In genomic region chr15:61395296-61395826, GRCm38 (mm10) we compare ENCODE assay signal across 8 mouse cellular contexts.
DNase-seq lines count a peak whose midpoint lies in the region; ATAC-seq and TF ChIP-seq lines count a peak whose summit lies in the region.

No protein-coding gene starts in this region.

- 4% methylated on average over 8 of the region's 8 CpGs for WGBS in forebrain, postnatal 0 days
- WGBS in hindbrain, embryonic 16.5 days: 8% methylated on average over 8 of the region's 8 CpGs
- WGBS in liver, embryonic 11.5 days: 32% methylated on average over 8 of the region's 8 CpGs
- WGBS in neural tube, embryonic 15.5 days: 18% methylated on average over 8 of the region's 8 CpGs

- no peak overlapping the region for H3K9ac ChIP-seq in forebrain, postnatal 0 days
- H3K9ac ChIP-seq in hindbrain, embryonic 16.5 days (ENCODE audit: low read depth, low read length): no peak overlapping the region
- no peak overlapping the region for H3K9ac ChIP-seq in liver, embryonic 11.5 days (ENCODE audit: low read depth, low read length)
- H3K9ac ChIP-seq in neural tube, embryonic 15.5 days (replicated peaks): no peak overlapping the region

- no peaks in the 10 kb centered on the region for H3K4me1 ChIP-seq in forebrain, postnatal 0 days (ENCODE audit: insufficient read depth)
- H3K4me1 ChIP-seq in hindbrain, embryonic 16.5 days (ENCODE audit: control insufficient read depth, insufficient read depth, low read depth, low read length): no peaks in the 10 kb centered on the region; the same call in 1 of the 2 replicates
- H3K4me1 ChIP-seq in liver, embryonic 11.5 days (replicated peaks; ENCODE audit: control insufficient read depth, insufficient read depth, low read length): no peaks in the 10 kb centered on the region
- no peaks in the 10 kb centered on the region for H3K4me1 ChIP-seq in neural tube, embryonic 15.5 days

- no peak overlapping the region for H3K4me3 ChIP-seq in forebrain, postnatal 0 days (ENCODE audit: low read depth, low read length)
- H3K4me3 ChIP-seq in hindbrain, embryonic 16.5 days (ENCODE audit: low read length): no peak overlapping the region
- no peak overlapping the region for H3K4me3 ChIP-seq in liver, embryonic 11.5 days (ENCODE audit: low read depth, low read length)
- no peak overlapping the region for H3K4me3 ChIP-seq in neural tube, embryonic 15.5 days (replicated peaks)

- DNase-seq in right cerebral cortex, adult 18-20 months: peak; percentile 6
- DNase-seq in right cerebral cortex, postnatal 14 days: no peak
- peak; percentile 34 for DNase-seq in forebrain, postnatal 0 days
- DNase-seq in liver, embryonic 11.5 days (ENCODE audit: low spot score): no peak
- no peak for DNase-seq in cerebellum, adult 11 months

- H3K27me3 ChIP-seq in forebrain, postnatal 0 days (ENCODE audit: insufficient read depth, low read length): no peaks in the 10 kb centered on the region
- no peaks in the 10 kb centered on the region for H3K27me3 ChIP-seq in hindbrain, embryonic 16.5 days (replicated peaks; ENCODE audit: control insufficient read depth, insufficient read depth, low read length)
- H3K27me3 ChIP-seq in liver, embryonic 11.5 days (replicated peaks; ENCODE audit: control insufficient read depth, insufficient read depth, low read length): no peaks in the 10 kb centered on the region
- H3K27me3 ChIP-seq in neural tube, embryonic 15.5 days (replicated peaks): no peaks in the 10 kb centered on the region

- H3K9me3 ChIP-seq in forebrain, postnatal 0 days (ENCODE audit: low read length): no peaks in the 10 kb centered on the region
- no peaks in the 10 kb centered on the region for H3K9me3 ChIP-seq in hindbrain, embryonic 16.5 days (ENCODE audit: control insufficient read depth, low read length)
- H3K9me3 ChIP-seq in liver, embryonic 11.5 days (ENCODE audit: control insufficient read depth, low read length): no peaks in the 10 kb centered on the region
- H3K9me3 ChIP-seq in neural tube, embryonic 15.5 days (replicated peaks): no peaks in the 10 kb centered on the region

- H3K27ac ChIP-seq in forebrain, postnatal 0 days (ENCODE audit: low read depth, low read length): no peak overlapping the region
- no peak overlapping the region; the same call in 1 of the 2 replicates for H3K27ac ChIP-seq in hindbrain, embryonic 16.5 days (ENCODE audit: low read depth, low read length)
- H3K27ac ChIP-seq in liver, embryonic 11.5 days (ENCODE audit: low read depth, low read length): no peak overlapping the region
- no peak overlapping the region for H3K27ac ChIP-seq in neural tube, embryonic 15.5 days (replicated peaks)

- ATAC-seq in forebrain, postnatal 0 days: peak; percentile 75
- peak; percentile 88 for ATAC-seq in hindbrain, embryonic 16.5 days
- 0 out of 2 replicates have a peak, but pooled peaks have one; percentile 39 for ATAC-seq in liver, embryonic 11.5 days (replicated peaks; ENCODE audit: low FRiP score)
- peak; percentile 61; the same call in 1 of the 2 replicates for ATAC-seq in neural tube, embryonic 15.5 days (ENCODE audit: low FRiP score)
- no peak for ATAC-seq in megakaryocyte, adult 5-6 weeks (ENCODE audit: poor library complexity, severe bottlenecking)

- no peak overlapping the region for H3K4me2 ChIP-seq in forebrain, postnatal 0 days (ENCODE audit: low read depth)
- H3K4me2 ChIP-seq in hindbrain, embryonic 16.5 days (ENCODE audit: low read length): peak overlapping the region; percentile 12; the same call in 1 of the 2 replicates
- H3K4me2 ChIP-seq in liver, embryonic 11.5 days: no peak overlapping the region
- H3K4me2 ChIP-seq in neural tube, embryonic 15.5 days: no peak overlapping the region; the same call in 1 of the 2 replicates

- no peaks in the 10 kb centered on the region for H3K36me3 ChIP-seq in forebrain, postnatal 0 days (ENCODE audit: insufficient read depth)
- H3K36me3 ChIP-seq in hindbrain, embryonic 16.5 days (ENCODE audit: control insufficient read depth, insufficient read depth, low read length): no peaks in the 10 kb centered on the region
- H3K36me3 ChIP-seq in liver, embryonic 11.5 days (ENCODE audit: control insufficient read depth, insufficient read depth, low read length): no peaks in the 10 kb centered on the region
- H3K36me3 ChIP-seq in neural tube, embryonic 15.5 days: no peaks in the 10 kb centered on the region

- TF ChIP-seq CTCF in forebrain, postnatal 0 days (IDR thresholded peaks at IDR 0.05; ENCODE audit: low read depth): no peak

Comparison
In these comparisons a context has a peak if more than half of its experiments do, and no peak if none do; other contexts are left out.
1. DNase-seq: peak in right cerebral cortex, adult 18-20 months (single experiment) and forebrain, postnatal 0 days (single experiment); none in right cerebral cortex, postnatal 14 days (single experiment), liver, embryonic 11.5 days (single experiment) and cerebellum, adult 11 months (single experiment).